Mouse (Mus musculus) intestine, embryonic 14.5 days (tissue): ENCODE measurements around the gene Ndufb10. TPM values are rescaled to one million over a fixed set of nuclear protein-coding genes. Genes with fewer than 3 reads are reported as not detected.
"Not testable (repeated sequence)": the region's sequence is repeated elsewhere in the genome, so short reads cannot be mapped to it uniquely, and the experiment has no call there.

Experiments
- ATAC-seq: fragments of 200-750 bp; cut with Nextera tagmentation; replicated peaks from 2 replicates; pipeline ENCODE4 v1.8.0; 2017; ENCODE audit warnings: low read depth, moderate number of reproducible peaks, moderate TSS enrichment, moderate library complexity; ENCODE audit not compliant: low FRiP score, low TSS enrichment
- DNase-seq: peaks from one replicate; pipeline ENCODE4 v3.0.0-alpha.2; 2018; ENCODE audit warnings: low spot score
- H3K27ac ChIP-seq: fragments of 300-500 bp; sonication (generic); 2 replicates; pipeline ENCODE4 v1.5.1; 2014; ENCODE audit warnings: low read depth, mild to moderate bottlenecking, control low read depth
- H3K27me3 ChIP-seq: fragments of 300-500 bp; sonication (generic); replicated peaks from 2 replicates; pipeline ENCODE4 v1.6.1; 2014; ENCODE audit warnings: low read length, control low read depth; ENCODE audit not compliant: control insufficient read depth, insufficient read depth
- H3K36me3 ChIP-seq: fragments of 300-500 bp; sonication (generic); 2 replicates; pipeline ENCODE4 v1.6.1; 2014; ENCODE audit warnings: low read length, control low read depth; ENCODE audit not compliant: control insufficient read depth, insufficient read depth
- H3K4me1 ChIP-seq: fragments of 300-500 bp; sonication (generic); replicated peaks from 2 replicates; pipeline ENCODE4 v1.6.1; 2014; ENCODE audit warnings: low read length, control low read depth, mixed read lengths; ENCODE audit not compliant: control insufficient read depth, insufficient read depth
- H3K4me2 ChIP-seq: fragments of 300-500 bp; sonication (generic); 2 replicates; pipeline ENCODE4 v1.6.1; 2014; ENCODE audit warnings: low read length
- H3K4me3 ChIP-seq: fragments of 300-500 bp; sonication (generic); 2 replicates; pipeline ENCODE4 v1.5.1; 2014; ENCODE audit warnings: low read depth, low read length, control low read depth, mixed read lengths
- H3K9ac ChIP-seq: fragments of 300-500 bp; sonication (generic); 2 replicates; pipeline ENCODE4 v1.6.1; 2014; ENCODE audit warnings: mild to moderate bottlenecking, low read length
- H3K9me3 ChIP-seq: fragments of 300-500 bp; sonication (generic); 2 replicates; pipeline ENCODE4 v1.6.1; 2016; ENCODE audit warnings: low read length, control low read depth; ENCODE audit not compliant: control insufficient read depth
- WGBS: fragments of 180-500 bp; shearing (Covaris S2); extraction: QIAGEN DNeasy Blood & Tissue Kit; methylation state at CpG from one replicate; pipeline ENCODE4 v1.1.7; 2014; 5-methylcytosine and 5-hydroxymethylcytosine counted together
- polyA plus RNA-seq: library from polyadenylated mRNA; unstranded; fragments of >200 nt; fragmentation: Nextera tagmentation; extraction: Ambion mirVana; gene quantifications from 2 replicates; pipeline ENCODE4 v1.2.1, GENCODE M21; 2014

The Ndufb10 gene
- polyA plus RNA-seq, 1 experiment from 2014 or later: 296 TPM

- peaks cover 23% of the 10 kb centered on the region for H3K4me1 ChIP-seq
- peak overlapping the region; percentile 94 for H3K9ac ChIP-seq
- peaks cover 35% of the 10 kb centered on the region for H3K36me3 ChIP-seq
- peak overlapping the region; percentile 92 for H3K4me3 ChIP-seq
- ATAC-seq: peak; percentile 97
- DNase-seq: peak; percentile 98
- peak overlapping the region; percentile 83 for H3K27ac ChIP-seq
- H3K4me2 ChIP-seq: peak overlapping the region; percentile 67
- WGBS: under 1% methylated on average over 61 of the region's 61 CpGs
- H3K27me3 ChIP-seq: no peaks in the 10 kb centered on the region
- no peaks in the 10 kb centered on the region for H3K9me3 ChIP-seq
Measured at GRCm38 (mm10) chr17:24719494-24720222, 4.6 kb downstream of the Ndufb10 start.

GRCm38 (mm10) chr17:24718938-24719337, 5.3 kb downstream of the Ndufb10 start:
- peak overlapping the region; percentile 67 for H3K4me2 ChIP-seq
- not testable (repeated sequence) for H3K27me3 ChIP-seq, ATAC-seq, DNase-seq, H3K9me3 ChIP-seq, H3K27ac ChIP-seq
- H3K36me3 ChIP-seq: peaks cover 35% of the 10 kb centered on the region
- H3K4me1 ChIP-seq: peaks cover 23% of the 10 kb centered on the region
- peak overlapping the region; percentile 94 for H3K9ac ChIP-seq
- 66% methylated on average over 5 of the region's 5 CpGs for WGBS
- H3K4me3 ChIP-seq: peak overlapping the region; percentile 92

- peak within 1 kb of the TSS; percentile 92 for H3K4me3 ChIP-seq
- H3K36me3 ChIP-seq: peaks cover 35% of the 10 kb centered on the region
- no peaks in the 10 kb centered on the region for H3K27me3 ChIP-seq
- 77% methylated on average over 4 of the region's 4 CpGs for WGBS
- no peak within 1 kb of the TSS for H3K9ac ChIP-seq
- ATAC-seq: no peak
- DNase-seq: no peak
- H3K27ac ChIP-seq: no peak within 1 kb of the TSS
- no peaks in the 10 kb centered on the region for H3K9me3 ChIP-seq
- H3K4me1 ChIP-seq: peaks cover 18% of the 10 kb centered on the region
- peak within 1 kb of the TSS; percentile 67 for H3K4me2 ChIP-seq
Measured at GRCm38 (mm10) chr17:24717943-24718342, 6.3 kb downstream of the Ndufb10 start, which contains the start of the genes Rnf151 and Rps2. TSS of gene Rnf151 (minus strand) at chr17:24718063. TSS of gene Rps2 (plus strand) at chr17:24718116.

GRCm38 (mm10) chr17:24716166-24716682, 8.1 kb downstream of the Ndufb10 start:
- 95% methylated on average over 15 of the region's 15 CpGs for WGBS
- Histone ChIP-seq H3K4me3 (no peak overlapping the region), H3K4me1 (peaks cover 2% of the 10 kb centered on the region; the same call in 1 of the 2 replicates), H3K9ac (no peak overlapping the region), H3K4me2 (no peak overlapping the region), H3K36me3 (peaks cover 21% of the 10 kb centered on the region), H3K9me3 (no peaks in the 10 kb centered on the region), H3K27ac (no peak overlapping the region), H3K27me3 (no peaks in the 10 kb centered on the region)
- ATAC-seq (no peak), DNase-seq (no peak)

GRCm38 (mm10) chr17:24715556-24715955, 8.7 kb downstream of the Ndufb10 start:
- 74% methylated on average over 6 of the region's 6 CpGs for WGBS
- Histone ChIP-seq H3K9ac (no peak overlapping the region), H3K4me2 (no peak overlapping the region), H3K27me3 (no peaks in the 10 kb centered on the region), H3K9me3 (no peaks in the 10 kb centered on the region), H3K36me3 (peaks cover 17% of the 10 kb centered on the region), H3K4me3 (no peak overlapping the region), H3K27ac (no peak overlapping the region), H3K4me1 (no peaks in the 10 kb centered on the region; the same call in 1 of the 2 replicates)
- DNase-seq (no peak), ATAC-seq (no peak)

- Histone ChIP-seq H3K27ac (no peak overlapping the region), H3K27me3 (no peaks in the 10 kb centered on the region), H3K9me3 (no peaks in the 10 kb centered on the region), H3K9ac (no peak overlapping the region), H3K4me2 (no peak overlapping the region), H3K4me1 (peaks cover 6% of the 10 kb centered on the region), H3K36me3 (peaks cover 17% of the 10 kb centered on the region), H3K4me3 (no peak overlapping the region)
- ATAC-seq: no peak
- WGBS: 33% methylated on average over 2 of the region's 2 CpGs
- no peak for DNase-seq
Measured at GRCm38 (mm10) chr17:24708646-24709045, 15.6 kb downstream of the Ndufb10 start.

- no peaks in the 10 kb centered on the region for H3K9me3 ChIP-seq
- peaks cover 23% of the 10 kb centered on the region for H3K36me3 ChIP-seq
- peak overlapping the region; percentile 81 for H3K9ac ChIP-seq
- no peaks in the 10 kb centered on the region for H3K27me3 ChIP-seq
- 5% methylated on average over 24 of the region's 24 CpGs for WGBS
- H3K4me3 ChIP-seq: peak overlapping the region; percentile 90
- H3K4me2 ChIP-seq: peak overlapping the region; percentile 88
- peak overlapping the region; percentile 83 for H3K27ac ChIP-seq
- H3K4me1 ChIP-seq: peaks cover 6% of the 10 kb centered on the region
- ATAC-seq (peak; percentile 56), DNase-seq (no peak)
Measured at GRCm38 (mm10) chr17:24707801-24708425, 16.4 kb downstream of the Ndufb10 start.

- H3K27ac ChIP-seq: peak within 1 kb of the TSS; percentile 83
- H3K36me3 ChIP-seq: peaks cover 28% of the 10 kb centered on the region
- H3K9ac ChIP-seq: peak within 1 kb of the TSS; percentile 81
- no peaks in the 10 kb centered on the region for H3K27me3 ChIP-seq
- peak; percentile 98 for DNase-seq
- no peaks in the 10 kb centered on the region for H3K9me3 ChIP-seq
- peak within 1 kb of the TSS; percentile 88 for H3K4me2 ChIP-seq
- WGBS: 4% methylated on average over 32 of the region's 32 CpGs
- peak; percentile 86 for ATAC-seq
- H3K4me1 ChIP-seq: peaks cover 6% of the 10 kb centered on the region
- H3K4me3 ChIP-seq: peak within 1 kb of the TSS; percentile 90
Measured at GRCm38 (mm10) chr17:24706982-24707800, 17.1 kb downstream of the Ndufb10 start, which contains the start of gene Tbl3. TSS of gene Tbl3 (minus strand) at chr17:24707660.
